Mouse (Mus musculus): ENCODE results near the gene Cyp2w1. TPM values are rescaled to one million over a fixed set of nuclear protein-coding genes. Genes with fewer than 3 reads are reported as not detected.
A peak's percentile ranks its signal among the peaks of the same experiment; 100 is the strongest.
"Not testable (repeated sequence)": the region's sequence is repeated elsewhere in the genome, so short reads cannot be mapped to it uniquely, and the experiment has no call there.

Cyp2w1 gene
- polyA plus RNA-seq, 1 experiment from 2014 or later = not detected

DNA sequence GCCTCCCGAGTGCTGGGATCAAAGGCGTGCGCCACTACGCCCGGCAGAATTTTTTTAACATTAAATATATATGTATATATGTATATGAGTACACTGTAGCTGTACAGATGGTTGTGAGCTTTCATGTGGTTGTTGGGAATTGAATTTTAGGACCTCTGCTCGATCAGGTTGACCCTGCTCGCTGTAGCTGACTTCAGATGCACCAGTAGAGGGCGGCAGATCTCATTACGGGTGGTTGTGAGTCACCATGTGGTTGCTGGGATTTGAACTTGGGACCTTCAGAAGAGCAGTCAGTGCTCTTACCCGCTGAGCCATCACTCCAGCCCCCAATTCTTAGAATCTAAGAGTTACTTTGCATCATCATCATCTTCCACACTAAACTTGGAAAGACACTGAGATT is 18.0 kb upstream of the Cyp2w1 start:
- H3K4me1 ChIP-seq (ENCODE audit: insufficient read depth); H3K27ac ChIP-seq (ENCODE audit: low read depth); DNase-seq; ATAC-seq; H3K9ac ChIP-seq (replicated peaks); H3K4me3 ChIP-seq (ENCODE audit: low read depth, low read length); H3K4me2 ChIP-seq (ENCODE audit: low read depth, low read length); H3K9me3 ChIP-seq (ENCODE audit: low read length); H3K27me3 ChIP-seq (ENCODE audit: insufficient read depth, low read length): not testable (repeated sequence)
- peak; percentile 27 for TF ChIP-seq CTCF (IDR thresholded peaks at IDR 0.05; ENCODE audit: low read depth)
- peaks cover 19% of the 10 kb centered on the region for H3K36me3 ChIP-seq (replicated peaks; ENCODE audit: insufficient read depth, low read length)
- WGBS (ENCODE audit: insufficient replicate concordance) = 86% methylated on average over 10 of the region's 10 CpGs

DNA sequence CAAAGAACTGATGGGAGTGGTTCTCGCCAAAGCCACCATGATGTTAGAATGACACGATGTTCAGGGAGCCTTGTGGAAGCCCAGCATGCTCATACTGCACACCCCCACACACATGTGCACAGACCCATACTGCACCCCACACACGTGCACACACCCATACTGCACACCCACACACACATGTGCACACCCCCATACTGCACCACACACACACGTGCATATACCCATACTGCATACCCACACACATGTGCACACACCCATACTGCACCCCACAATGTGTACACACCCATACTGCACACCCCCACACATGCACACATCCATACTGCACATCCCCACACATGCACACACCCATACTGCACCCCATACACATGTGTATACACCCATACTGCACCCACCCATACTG is 16.8 kb upstream of the Cyp2w1 start:
- H3K27me3 ChIP-seq (ENCODE audit: insufficient read depth, low read length) = no peaks in the 10 kb centered on the region
- no peak overlapping the region for H3K27ac ChIP-seq (ENCODE audit: low read depth)
- H3K4me1 ChIP-seq (ENCODE audit: insufficient read depth) = peaks cover 9% of the 10 kb centered on the region
- no peak for ATAC-seq
- TF ChIP-seq EP300 (IDR thresholded peaks at IDR 0.05; ENCODE audit: low read depth) (no peak), CTCF (IDR thresholded peaks at IDR 0.05; ENCODE audit: low read depth) (no peak)
- no peak overlapping the region for H3K4me3 ChIP-seq (ENCODE audit: low read depth, low read length)
- H3K4me2 ChIP-seq (ENCODE audit: low read depth, low read length) = no peak overlapping the region
- DNase-seq = no peak
- WGBS (ENCODE audit: insufficient replicate concordance) = 78% methylated on average over 4 of the region's 4 CpGs
- no peaks in the 10 kb centered on the region for H3K9me3 ChIP-seq (ENCODE audit: low read length)
- no peak overlapping the region for H3K9ac ChIP-seq (replicated peaks)
- peaks cover 30% of the 10 kb centered on the region for H3K36me3 ChIP-seq (replicated peaks; ENCODE audit: insufficient read depth, low read length)

DNA sequence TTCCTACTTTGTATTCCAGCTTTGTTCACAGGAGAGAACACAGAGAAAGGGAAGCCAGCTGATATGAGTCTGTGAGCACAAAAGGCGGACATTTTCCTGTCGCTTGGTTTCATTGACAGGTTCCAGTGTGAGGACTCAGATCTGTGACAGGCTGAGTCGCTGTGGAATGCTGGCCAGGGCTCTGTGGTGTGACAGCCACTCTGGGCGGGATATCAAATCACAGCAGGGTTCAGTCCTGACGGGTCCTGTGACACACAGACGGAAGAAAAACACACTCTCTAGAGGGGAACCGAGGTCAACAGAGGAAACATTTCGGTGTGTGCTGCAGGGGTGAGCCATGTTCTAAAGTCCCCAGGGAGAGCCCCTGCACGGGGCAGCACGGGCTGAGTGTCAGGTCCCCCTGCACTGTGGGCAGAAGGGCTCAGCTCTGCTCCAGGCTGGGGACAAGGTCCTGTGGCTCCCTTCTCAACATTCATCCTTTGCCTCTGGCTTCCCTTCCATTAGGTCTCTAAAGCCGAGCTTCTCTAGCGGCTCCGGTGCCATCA is 14.5 kb upstream of the Cyp2w1 start:
- Histone ChIP-seq H3K4me2 (ENCODE audit: low read depth, low read length) (no peak overlapping the region), H3K36me3 (replicated peaks; ENCODE audit: insufficient read depth, low read length) (peaks cover 46% of the 10 kb centered on the region), H3K27me3 (ENCODE audit: insufficient read depth, low read length) (no peaks in the 10 kb centered on the region), H3K4me3 (ENCODE audit: low read depth, low read length) (no peak overlapping the region), H3K9me3 (ENCODE audit: low read length) (no peaks in the 10 kb centered on the region), H3K9ac (replicated peaks) (no peak overlapping the region), H3K4me1 (ENCODE audit: insufficient read depth) (no peaks in the 10 kb centered on the region; the same call in 1 of the 2 replicates), H3K27ac (ENCODE audit: low read depth) (no peak overlapping the region)
- TF ChIP-seq EP300 (IDR thresholded peaks at IDR 0.05; ENCODE audit: low read depth) (no peak), CTCF (IDR thresholded peaks at IDR 0.05; ENCODE audit: low read depth) (no peak)
- DNase-seq (no peak), ATAC-seq (no peak)
- 70% methylated on average over 13 of the region's 13 CpGs for WGBS (ENCODE audit: insufficient replicate concordance)

DNA sequence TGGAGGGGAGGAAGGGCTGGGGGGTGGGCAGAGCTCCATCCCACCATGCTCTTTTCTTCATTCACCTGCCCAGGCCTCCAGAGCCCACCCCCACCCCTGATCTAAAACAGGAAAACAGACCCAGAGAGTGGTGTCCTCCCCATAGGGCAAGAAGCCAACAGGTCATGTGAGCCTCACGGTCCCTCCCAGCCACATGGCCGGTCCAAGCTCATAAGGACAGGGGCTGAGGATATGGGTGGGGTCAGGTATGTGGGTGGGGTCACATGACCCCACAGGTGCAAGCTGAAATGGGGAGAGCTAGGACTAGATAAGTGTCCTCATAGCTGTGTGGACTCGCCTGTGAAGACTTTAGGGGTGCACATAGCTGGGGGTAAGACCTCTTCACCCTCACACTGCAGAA is 14.0 kb upstream of the Cyp2w1 start:
- H3K27ac ChIP-seq (ENCODE audit: low read depth) = no peak overlapping the region
- no peak overlapping the region for H3K9ac ChIP-seq (replicated peaks)
- no peaks in the 10 kb centered on the region for H3K27me3 ChIP-seq (ENCODE audit: insufficient read depth, low read length)
- ATAC-seq (no peak), DNase-seq (no peak)
- no peaks in the 10 kb centered on the region for H3K9me3 ChIP-seq (ENCODE audit: low read length)
- H3K4me2 ChIP-seq (ENCODE audit: low read depth, low read length) = no peak overlapping the region
- no peaks in the 10 kb centered on the region for H3K4me1 ChIP-seq (ENCODE audit: insufficient read depth)
- H3K36me3 ChIP-seq (replicated peaks; ENCODE audit: insufficient read depth, low read length) = peaks cover 46% of the 10 kb centered on the region
- H3K4me3 ChIP-seq (ENCODE audit: low read depth, low read length) = no peak overlapping the region
- 78% methylated on average over 3 of the region's 3 CpGs for WGBS (ENCODE audit: insufficient replicate concordance)
- TF ChIP-seq CTCF (IDR thresholded peaks at IDR 0.05; ENCODE audit: low read depth) (no peak), EP300 (IDR thresholded peaks at IDR 0.05; ENCODE audit: low read depth) (no peak)

DNA sequence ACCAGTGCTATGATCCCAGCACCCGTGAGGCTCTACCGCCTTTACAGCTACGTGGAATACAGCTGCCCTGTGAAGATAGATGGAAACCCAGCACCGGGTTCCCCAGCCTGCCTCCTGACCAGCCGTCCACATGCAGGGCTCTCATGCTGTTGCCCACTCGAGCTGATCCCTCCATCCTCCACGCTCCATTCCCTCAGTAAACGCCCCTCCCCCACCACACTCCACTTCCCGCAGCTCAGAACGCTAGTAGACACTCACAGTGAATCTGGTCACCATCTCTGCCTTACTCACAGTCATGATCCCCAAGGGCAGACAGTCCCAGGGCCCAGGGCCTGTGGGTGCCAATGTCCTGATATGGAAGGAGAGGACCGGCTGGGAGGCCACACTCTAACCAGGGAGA is 13.5 kb upstream of the Cyp2w1 start:
- no peak overlapping the region for H3K4me3 ChIP-seq (ENCODE audit: low read depth, low read length)
- H3K9ac ChIP-seq (replicated peaks) = no peak overlapping the region
- H3K36me3 ChIP-seq (replicated peaks; ENCODE audit: insufficient read depth, low read length) = peaks cover 46% of the 10 kb centered on the region
- TF ChIP-seq CTCF (IDR thresholded peaks at IDR 0.05; ENCODE audit: low read depth) (no peak), EP300 (IDR thresholded peaks at IDR 0.05; ENCODE audit: low read depth) (no peak)
- H3K4me1 ChIP-seq (ENCODE audit: insufficient read depth) = 0 out of 2 replicates have a peak, but pooled peaks cover 2% of the 10 kb centered on the region
- no peak overlapping the region for H3K4me2 ChIP-seq (ENCODE audit: low read depth, low read length)
- DNase-seq (no peak), ATAC-seq (no peak)
- no peaks in the 10 kb centered on the region for H3K9me3 ChIP-seq (ENCODE audit: low read length)
- no peak overlapping the region for H3K27ac ChIP-seq (ENCODE audit: low read depth)
- 82% methylated on average over 11 of the region's 11 CpGs for WGBS (ENCODE audit: insufficient replicate concordance)
- no peaks in the 10 kb centered on the region for H3K27me3 ChIP-seq (ENCODE audit: insufficient read depth, low read length)

DNA sequence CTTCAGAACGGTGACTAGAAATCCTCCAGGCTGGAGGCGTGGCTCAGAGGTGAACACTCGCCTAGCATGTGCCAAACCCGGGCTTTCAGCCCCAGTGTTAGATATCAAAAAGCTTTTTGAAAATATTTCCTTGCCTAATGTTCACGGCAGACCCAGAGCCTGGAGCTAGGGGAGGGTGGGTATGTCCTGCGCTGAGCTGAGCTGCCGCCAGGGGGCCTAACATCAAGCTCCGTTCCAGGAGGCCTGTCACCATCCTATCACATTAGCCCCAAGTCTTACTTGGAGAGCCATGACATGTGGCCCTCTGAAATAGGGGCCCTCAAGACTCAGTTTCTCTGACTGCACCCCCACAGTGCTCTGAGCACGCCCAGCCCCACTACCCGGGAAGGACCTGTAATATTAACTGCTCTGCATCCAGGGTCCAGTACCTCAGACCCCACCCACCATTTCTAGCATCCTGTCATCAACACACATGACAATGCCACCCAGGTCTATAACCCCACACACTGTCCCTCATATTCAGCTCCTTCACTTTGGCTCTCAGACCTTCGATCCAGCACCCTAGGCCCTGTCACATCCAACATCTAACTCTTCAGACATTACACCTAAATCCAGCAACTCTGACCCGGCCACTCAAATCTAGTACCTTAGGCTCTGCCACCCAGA is 8.3 kb upstream of the Cyp2w1 start:
- H3K9ac ChIP-seq (replicated peaks) = peak overlapping the region; percentile 88
- peak; percentile 80 for ATAC-seq
- peak overlapping the region; percentile 77 for H3K27ac ChIP-seq (ENCODE audit: low read depth)
- H3K9me3 ChIP-seq (ENCODE audit: low read length) = no peaks in the 10 kb centered on the region
- H3K27me3 ChIP-seq (ENCODE audit: insufficient read depth, low read length) = no peaks in the 10 kb centered on the region
- H3K36me3 ChIP-seq (replicated peaks; ENCODE audit: insufficient read depth, low read length) = peaks cover 30% of the 10 kb centered on the region
- peaks cover 20% of the 10 kb centered on the region for H3K4me1 ChIP-seq (ENCODE audit: insufficient read depth)
- DNase-seq = peak; percentile 89
- H3K4me3 ChIP-seq (ENCODE audit: low read depth, low read length) = peak overlapping the region; percentile 86
- H3K4me2 ChIP-seq (ENCODE audit: low read depth, low read length) = peak overlapping the region; percentile 84
- TF ChIP-seq EP300 (IDR thresholded peaks at IDR 0.05; ENCODE audit: low read depth) (no peak), CTCF (IDR thresholded peaks at IDR 0.05; ENCODE audit: low read depth) (peak; percentile 92)
- 8% methylated on average over 12 of the region's 12 CpGs for WGBS (ENCODE audit: insufficient replicate concordance)

Measured in liver, postnatal 0 days (tissue).